Mouse (Mus musculus) cortical plate, adult 2 months (tissue): ENCODE measurements at regions not wholly inside any gene's neighbourhood (a gene's known extent, or its start where the extent isn't known, plus 50 kb on each side); places are given as distances from the start of the nearest gene placed in this dataset.

Experiments used
- H3K27ac ChIP-seq: fragments of 200-500 bp; 2 replicates; pipeline ENCODE4 v1.5.1; 2012; ENCODE audit warnings: low read length, control low read depth, inconsistent platforms; ENCODE audit not compliant: insufficient read depth
- H3K4me1 ChIP-seq: fragments of 200-500 bp; 2 replicates; pipeline ENCODE4 v1.6.1; 2011; ENCODE audit warnings: low read length; ENCODE audit not compliant: control insufficient read depth, insufficient read depth
- H3K4me3 ChIP-seq: fragments of 200-500 bp; 2 replicates; pipeline ENCODE4 v1.5.1; 2011; ENCODE audit warnings: mild to moderate bottlenecking, low read length, control low read depth; ENCODE audit not compliant: insufficient read depth
- CTCF ChIP-seq: fragments of 200-500 bp; IDR thresholded peaks from 2 replicates; pipeline ENCODE4 v1.5.1; 2011; ENCODE audit warnings: mild to moderate bottlenecking, control low read depth, low read length; ENCODE audit not compliant: insufficient read depth; ENCODE audit errors: extremely low read depth
- POLR2A ChIP-seq: fragments of 200-500 bp; IDR thresholded peaks from 2 replicates; pipeline ENCODE4 v1.6.1; 2011; ENCODE audit warnings: mild to moderate bottlenecking, low read length, control low read depth; ENCODE audit not compliant: insufficient read depth; ENCODE audit errors: extremely low read depth

DNA sequence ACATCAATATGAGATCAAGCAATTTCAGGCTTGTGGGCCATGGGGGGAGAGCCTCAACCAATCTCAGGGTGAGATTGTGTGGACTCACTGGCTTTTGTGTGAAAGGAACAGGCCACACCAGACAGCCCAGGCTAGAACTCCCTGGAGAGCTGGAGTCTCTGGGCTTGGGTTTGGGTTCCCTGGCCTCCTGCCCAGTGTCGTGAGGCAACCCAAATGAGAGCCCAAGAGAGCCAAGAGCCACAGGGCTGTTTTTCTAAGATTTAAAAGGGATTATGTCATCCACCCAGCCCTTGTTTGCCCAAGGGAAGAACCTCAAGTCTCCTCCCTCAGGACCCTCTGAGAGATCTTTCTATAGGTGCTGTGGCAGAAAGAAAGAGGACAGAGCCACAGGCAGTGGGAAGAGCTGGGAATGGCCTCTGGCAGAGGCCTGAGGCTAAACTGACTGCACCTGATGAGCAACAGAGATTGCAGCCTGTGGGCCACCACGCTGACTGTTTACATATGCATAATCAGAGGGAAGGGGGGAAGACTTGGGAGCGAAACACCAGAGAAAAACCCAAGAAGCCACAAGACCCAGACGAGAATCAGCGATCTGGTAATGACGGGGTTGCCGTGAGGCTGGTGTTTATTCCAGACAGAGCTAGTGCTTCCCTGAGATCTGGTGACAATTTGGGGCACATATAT is 92.1 kb downstream of the Bcl2l11 start:
- H3K4me3 ChIP-seq: no peak overlapping the region
- H3K27ac ChIP-seq: no peak overlapping the region
- TF ChIP-seq POLR2A (no peak), CTCF (no peak)
- no peaks in the 10 kb centered on the region for H3K4me1 ChIP-seq

DNA sequence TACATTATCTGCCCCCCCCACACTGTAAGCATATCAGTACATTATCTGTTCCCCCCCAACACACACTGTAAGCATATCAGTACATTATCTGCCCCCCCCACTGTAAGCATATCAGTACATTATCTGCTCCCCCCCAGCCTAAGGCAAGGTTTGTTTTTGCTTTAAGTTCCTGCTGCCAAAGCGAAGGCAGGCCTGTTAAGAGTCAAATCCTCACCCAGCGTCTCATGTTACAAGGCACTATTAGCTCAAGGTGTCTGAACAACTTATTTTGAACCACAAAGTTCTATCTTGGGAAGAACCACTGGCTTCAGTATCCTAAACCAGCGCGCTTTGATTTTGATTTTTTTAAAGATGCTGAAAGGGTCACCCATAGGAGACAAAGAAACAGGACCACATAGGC is 93.1 kb downstream of the Bcl2l11 start:
- TF ChIP-seq CTCF (no peak), POLR2A (no peak)
- Histone ChIP-seq H3K4me3 (no peak overlapping the region), H3K27ac (no peak overlapping the region), H3K4me1 (no peaks in the 10 kb centered on the region)

DNA sequence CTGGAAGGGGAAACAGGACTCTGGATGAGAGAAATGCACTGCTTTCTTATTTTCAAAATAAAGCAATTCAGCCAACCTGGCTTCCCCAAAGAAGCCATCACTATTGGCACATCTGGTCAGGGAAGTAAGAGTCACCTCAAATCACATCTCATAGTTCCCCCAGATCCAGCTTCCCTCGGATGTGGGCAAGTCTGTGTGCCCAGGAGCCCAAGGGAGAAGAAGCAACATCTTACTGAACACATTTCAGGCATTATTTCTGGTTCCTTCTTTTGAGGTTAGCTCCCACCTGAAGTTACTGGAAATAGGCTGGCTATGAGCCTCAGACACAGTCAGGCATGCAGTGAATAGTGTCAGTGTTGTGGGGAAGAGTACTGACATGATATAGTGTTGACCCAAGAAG is 95.2 kb downstream of the Bcl2l11 start:
- Histone ChIP-seq H3K4me1 (no peaks in the 10 kb centered on the region), H3K4me3 (no peak overlapping the region), H3K27ac (no peak overlapping the region)
- TF ChIP-seq CTCF (no peak), POLR2A (no peak)

DNA sequence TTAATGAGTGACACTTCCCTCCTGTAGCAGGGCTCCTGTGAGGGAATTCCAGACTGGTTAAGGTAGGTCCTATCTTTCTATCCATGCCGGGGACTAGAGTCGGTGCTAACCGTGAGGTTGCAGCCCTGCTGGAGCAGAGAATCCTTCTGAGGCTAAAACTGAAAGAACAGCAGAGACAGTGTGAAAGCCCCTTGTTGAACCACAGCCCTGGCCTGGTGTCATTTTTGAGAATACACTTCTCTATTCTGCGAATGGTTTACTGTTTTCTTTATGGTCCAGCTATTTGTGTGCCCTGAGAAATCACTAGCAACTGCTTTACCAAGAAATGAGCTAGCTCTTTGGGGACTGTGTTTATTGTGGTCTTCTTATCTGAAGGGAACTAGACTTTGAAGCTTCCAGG is 95.8 kb downstream of the Bcl2l11 start:
- H3K4me1 ChIP-seq: no peaks in the 10 kb centered on the region
- TF ChIP-seq CTCF (no peak), POLR2A (no peak)
- H3K27ac ChIP-seq: no peak overlapping the region
- H3K4me3 ChIP-seq: no peak overlapping the region

DNA sequence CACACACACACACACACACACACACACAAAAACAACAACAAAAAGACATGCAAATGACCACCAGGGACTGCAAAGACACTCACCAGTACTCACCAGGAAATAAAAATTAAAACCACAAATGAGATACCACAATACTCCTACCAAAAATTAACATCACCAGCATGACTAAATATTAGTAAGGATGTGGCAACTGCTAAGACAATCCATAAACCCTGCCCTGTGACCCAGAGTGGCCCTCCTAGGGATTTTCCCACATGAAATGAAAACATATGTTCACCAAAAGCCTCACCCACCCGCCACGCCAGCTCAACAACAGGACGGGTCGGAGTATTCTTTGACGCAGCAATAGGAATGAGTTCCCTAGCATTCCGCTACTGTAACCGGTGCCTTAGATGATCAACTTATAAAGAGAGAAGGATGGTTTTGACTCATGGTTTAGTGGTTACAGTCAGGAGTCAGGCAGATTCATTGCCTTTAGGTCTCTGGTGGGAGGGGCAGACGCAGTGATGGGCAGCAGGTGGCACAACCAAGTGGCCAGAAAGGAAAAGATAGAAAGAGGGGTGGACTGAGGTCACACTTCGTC is 100.7 kb downstream of the Bcl2l11 start:
- H3K27ac ChIP-seq: no peak overlapping the region
- TF ChIP-seq POLR2A (no peak), CTCF (no peak)
- H3K4me1 ChIP-seq: no peaks in the 10 kb centered on the region
- H3K4me3 ChIP-seq: no peak overlapping the region

DNA sequence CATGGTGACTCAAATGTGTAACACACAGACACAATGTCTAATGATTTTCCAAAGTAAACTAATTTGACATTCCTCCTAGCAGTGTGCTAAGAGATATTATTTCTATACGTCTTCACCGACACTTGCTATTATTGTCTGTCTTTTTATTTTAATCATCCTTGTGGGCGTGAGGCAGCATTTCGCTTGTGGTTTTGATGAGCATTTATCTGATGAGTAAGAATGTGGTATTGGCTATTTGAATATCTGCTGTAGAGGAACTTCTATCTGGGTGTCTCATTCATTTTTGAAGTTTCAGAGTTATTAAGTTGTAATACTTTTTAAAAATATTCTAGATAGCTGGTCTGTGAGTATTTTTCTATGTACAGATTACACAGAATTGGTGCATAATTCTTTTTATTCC is 103.9 kb downstream of the Bcl2l11 start:
- TF ChIP-seq POLR2A (no peak), CTCF (no peak)
- H3K4me1 ChIP-seq: no peaks in the 10 kb centered on the region
- no peak overlapping the region for H3K27ac ChIP-seq
- no peak overlapping the region for H3K4me3 ChIP-seq

DNA sequence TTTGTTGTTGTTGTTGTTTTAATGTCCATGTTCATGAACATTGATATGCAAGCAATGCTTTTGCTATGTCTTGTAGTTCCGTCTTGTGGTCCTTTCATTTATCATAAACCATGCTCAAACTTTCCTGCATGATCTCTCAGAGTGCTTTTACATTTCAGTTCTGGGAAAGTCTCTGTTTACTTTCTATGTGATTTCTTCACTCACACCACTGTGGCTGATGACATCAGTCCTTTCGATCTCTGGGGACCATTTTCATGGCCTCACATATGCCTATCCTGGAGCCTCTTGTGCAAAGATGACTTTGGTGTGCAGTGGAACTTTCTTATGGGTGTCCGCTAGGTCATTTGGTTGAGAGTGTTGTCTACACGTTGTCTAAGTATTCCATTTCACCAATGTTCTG is 105.1 kb downstream of the Bcl2l11 start:
- Histone ChIP-seq H3K4me1 (no peaks in the 10 kb centered on the region; the same call in 1 of the 2 replicates), H3K4me3 (no peak overlapping the region), H3K27ac (no peak overlapping the region)
- TF ChIP-seq POLR2A: no peak
- TF ChIP-seq CTCF: no peak

DNA sequence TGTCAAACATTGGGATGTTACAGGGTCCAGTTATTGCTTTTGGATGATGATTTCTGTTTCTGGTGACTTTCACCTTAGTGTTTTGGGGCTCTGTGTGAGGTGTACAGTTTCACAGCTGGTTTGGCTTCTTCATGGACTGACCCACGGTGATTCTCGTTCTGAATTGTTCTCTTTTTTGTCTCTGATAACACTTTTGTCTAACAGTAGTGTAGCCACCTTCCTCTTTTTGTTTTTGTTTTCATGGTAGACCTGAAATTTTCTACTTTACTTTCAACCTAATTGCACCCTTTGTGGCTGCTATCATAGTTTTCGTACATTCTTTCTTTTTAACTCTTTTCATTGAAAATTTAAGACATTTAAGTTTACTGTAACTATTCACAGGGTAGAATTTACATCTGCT is 105.5 kb downstream of the Bcl2l11 start:
- Histone ChIP-seq H3K27ac (no peak overlapping the region), H3K4me3 (no peak overlapping the region), H3K4me1 (no peaks in the 10 kb centered on the region; the same call in 1 of the 2 replicates)
- TF ChIP-seq CTCF: no peak
- TF ChIP-seq POLR2A: no peak

DNA sequence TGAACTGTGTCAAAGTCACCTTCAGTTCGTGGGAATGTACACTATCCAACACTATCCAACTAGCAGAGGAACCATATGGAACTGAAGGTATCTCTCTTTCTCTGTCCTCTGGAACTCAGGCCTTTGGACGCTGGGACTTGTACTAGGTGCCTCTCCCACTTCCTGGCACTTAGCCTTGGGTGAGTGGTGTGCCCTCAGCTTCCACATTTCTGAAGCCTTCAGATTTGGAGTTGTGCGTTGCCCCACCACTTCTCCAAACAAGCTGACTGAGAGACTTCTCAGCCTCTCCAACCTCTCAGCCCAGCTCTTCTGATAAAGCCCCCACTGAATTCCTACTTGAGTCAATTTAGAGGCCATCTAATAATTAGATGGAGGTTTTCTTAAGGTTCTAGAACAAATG is 106.2 kb downstream of the Bcl2l11 start:
- Histone ChIP-seq H3K27ac (no peak overlapping the region), H3K4me1 (no peaks in the 10 kb centered on the region; the same call in 1 of the 2 replicates), H3K4me3 (no peak overlapping the region)
- TF ChIP-seq POLR2A (no peak), CTCF (no peak)

DNA sequence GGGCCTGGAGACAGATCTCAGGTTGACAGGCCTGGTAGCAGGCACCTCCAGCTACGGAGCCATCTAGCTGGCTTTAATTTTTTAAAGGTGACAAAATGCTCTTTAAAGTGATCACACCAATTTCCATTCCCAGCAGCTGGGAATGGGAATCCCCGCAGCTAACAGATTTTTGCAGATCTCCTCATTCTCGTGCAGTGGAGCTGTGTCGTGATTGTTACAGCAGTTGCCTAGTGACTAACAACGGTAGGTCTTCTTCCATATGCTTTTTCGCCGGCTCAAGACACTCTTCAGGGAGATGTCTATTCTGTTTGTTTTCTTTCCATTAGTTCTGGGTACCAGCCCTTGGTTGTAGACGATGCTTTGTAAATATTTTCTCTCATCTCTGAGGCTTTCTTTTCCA is 109.3 kb downstream of the Bcl2l11 start:
- no peak overlapping the region for H3K27ac ChIP-seq
- no peak overlapping the region for H3K4me3 ChIP-seq
- H3K4me1 ChIP-seq: no peaks in the 10 kb centered on the region; the same call in 1 of the 2 replicates
- TF ChIP-seq CTCF (no peak), POLR2A (no peak)

DNA sequence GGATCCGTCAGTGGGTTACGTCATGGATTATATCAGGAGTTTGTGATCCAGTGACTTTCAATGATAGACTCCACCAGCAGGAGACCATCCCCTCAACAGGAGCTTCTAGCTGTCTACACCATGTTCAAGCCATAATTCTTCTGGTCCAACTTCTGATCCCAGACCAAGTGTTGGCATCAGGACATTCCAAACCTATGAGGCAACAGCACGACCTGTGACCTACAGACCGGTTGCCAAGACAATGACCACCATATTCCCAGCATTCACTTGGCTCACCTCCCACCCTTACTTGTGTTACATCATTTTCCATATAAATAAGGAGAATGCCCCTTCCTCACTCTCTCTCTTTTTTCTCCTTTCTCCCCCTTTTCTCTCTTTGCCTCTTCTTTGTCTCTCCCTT is 113.6 kb downstream of the Bcl2l11 start:
- TF ChIP-seq CTCF: no peak
- TF ChIP-seq POLR2A: no peak

More for the DNA sequence above, 113.6 kb downstream of the Bcl2l11 start:
- no peak overlapping the region for H3K4me3 ChIP-seq
- no peaks in the 10 kb centered on the region; the same call in 1 of the 2 replicates for H3K4me1 ChIP-seq
- no peak overlapping the region for H3K27ac ChIP-seq
